Comparison of ENCODE assay signal across 13 mouse cellular contexts in the genomic region with DNA sequence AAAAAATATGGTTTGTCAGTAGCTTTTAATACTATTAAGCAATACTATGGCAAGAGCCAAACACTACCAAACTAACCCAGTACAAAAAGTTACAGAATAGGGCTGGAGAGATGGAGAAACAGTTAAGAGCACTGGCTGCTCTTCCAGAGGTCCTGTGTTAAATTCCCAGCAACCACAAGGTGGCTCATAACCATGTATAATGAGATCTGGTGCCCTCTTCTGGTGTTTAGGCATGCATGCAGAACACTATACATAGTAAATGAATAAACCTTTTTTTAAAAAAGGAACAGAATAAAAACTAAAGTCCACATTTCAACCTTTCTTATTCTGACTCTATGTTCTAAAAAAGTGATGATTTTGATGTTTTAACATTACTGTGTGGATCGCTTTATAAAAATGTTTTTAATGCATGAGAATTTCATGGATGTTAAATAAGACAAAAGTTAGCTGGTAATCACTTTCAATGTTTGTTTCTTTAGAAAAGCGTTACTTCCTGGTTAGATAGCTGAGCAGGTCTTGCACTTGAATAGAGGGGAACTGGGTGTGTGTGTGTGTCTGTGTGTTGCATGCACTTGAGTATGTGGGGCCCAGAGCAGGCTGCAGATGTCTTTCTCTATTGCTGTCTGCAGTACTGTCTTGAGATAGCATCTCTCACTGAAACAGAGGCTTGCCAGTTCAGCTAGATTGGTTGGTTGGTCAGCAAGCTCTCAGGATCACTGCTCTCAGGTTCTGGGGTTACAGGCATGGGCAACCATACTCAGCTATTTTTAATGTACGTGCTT. TPM values are rescaled to one million over a fixed set of nuclear protein-coding genes. Genes with fewer than 3 reads are reported as not detected.
A peak's percentile ranks its signal among the peaks of the same experiment; 100 is the strongest.
DNase-seq lines count a peak whose midpoint lies in the region; ATAC-seq and TF ChIP-seq lines count a peak whose summit lies in the region.
"Had no signal": no experiment of that assay in that cellular context is flagged by ENCODE, and none has a peak within 500 bp of the region (broad histone marks: within the 10 kb centered on the region; RNA-seq: fewer than 3 reads in every experiment).

No protein-coding gene starts in this region.

- no peak overlapping the region for H3K4me3 ChIP-seq in hindbrain, postnatal 0 days (ENCODE audit: low read length)
- no peak overlapping the region for H3K4me3 ChIP-seq in hindbrain, embryonic 12.5 days
- no peak overlapping the region for H3K4me3 ChIP-seq in midbrain, postnatal 0 days (ENCODE audit: low read depth, low read length)
- no peak overlapping the region for H3K4me3 ChIP-seq in midbrain, embryonic 16.5 days (ENCODE audit: low read depth, low read length)
- no peak overlapping the region for H3K4me3 ChIP-seq in forebrain, embryonic 16.5 days (replicated peaks; ENCODE audit: low read length)
- H3K4me3 ChIP-seq: embryonic facial prominence, embryonic 13.5 days; hindbrain, embryonic 15.5 days had no signal

- H3K9ac ChIP-seq in hindbrain, postnatal 0 days (replicated peaks; ENCODE audit: low read length), result no peak overlapping the region
- H3K9ac ChIP-seq in hindbrain, embryonic 12.5 days, result no peak overlapping the region
- H3K9ac ChIP-seq in midbrain, postnatal 0 days (replicated peaks; ENCODE audit: low read length, poor library complexity, severe bottlenecking), result no peak overlapping the region
- H3K9ac ChIP-seq in midbrain, embryonic 16.5 days (ENCODE audit: low read depth, low read length), result no peak overlapping the region
- H3K9ac ChIP-seq in forebrain, embryonic 16.5 days (replicated peaks; ENCODE audit: low read depth, low read length), result no peak overlapping the region
- H3K9ac ChIP-seq: embryonic facial prominence, embryonic 13.5 days; hindbrain, embryonic 15.5 days had no signal

- no peak for DNase-seq in hindbrain, postnatal 0 days (ENCODE audit: low spot score)
- DNase-seq in midbrain, postnatal 0 days (ENCODE audit: low spot score), result no peak
- DNase-seq in cerebellum, adult 8-10 months, result no peak
- DNase-seq: cerebellum, adult 18-20 months; heart, postnatal 10 days; spleen, adult 18-20 months; thymus, postnatal 36 days had no signal

- H3K36me3 ChIP-seq in hindbrain, postnatal 0 days (ENCODE audit: insufficient read depth, low read length), result no peaks in the 10 kb centered on the region
- no peaks in the 10 kb centered on the region for H3K36me3 ChIP-seq in hindbrain, embryonic 12.5 days
- no peaks in the 10 kb centered on the region for H3K36me3 ChIP-seq in midbrain, postnatal 0 days (ENCODE audit: insufficient read depth, low read length)
- no peaks in the 10 kb centered on the region for H3K36me3 ChIP-seq in midbrain, embryonic 16.5 days (ENCODE audit: control insufficient read depth, insufficient read depth, low read length)
- H3K36me3 ChIP-seq in forebrain, embryonic 16.5 days (ENCODE audit: control insufficient read depth, insufficient read depth), result no peaks in the 10 kb centered on the region

- no peak overlapping the region for H3K4me2 ChIP-seq in hindbrain, postnatal 0 days (ENCODE audit: low read depth, low read length)
- no peak overlapping the region for H3K4me2 ChIP-seq in hindbrain, embryonic 12.5 days (replicated peaks)
- H3K4me2 ChIP-seq in midbrain, postnatal 0 days (ENCODE audit: low read depth, low read length, poor library complexity, severe bottlenecking), result no peak overlapping the region
- no peak overlapping the region for H3K4me2 ChIP-seq in midbrain, embryonic 16.5 days (ENCODE audit: low read length)
- H3K4me2 ChIP-seq in forebrain, embryonic 16.5 days (ENCODE audit: low read length), result no peak overlapping the region
- H3K4me2 ChIP-seq: embryonic facial prominence, embryonic 13.5 days; hindbrain, embryonic 15.5 days had no signal

- 93% methylated on average over 3 of the region's 3 CpGs for WGBS in hindbrain, postnatal 0 days
- 96% methylated on average over 3 of the region's 3 CpGs for WGBS in hindbrain, embryonic 12.5 days
- 93% methylated on average over 3 of the region's 3 CpGs for WGBS in midbrain, postnatal 0 days
- WGBS in midbrain, embryonic 16.5 days, result 98% methylated on average over 3 of the region's 3 CpGs
- WGBS in forebrain, embryonic 16.5 days, result 95% methylated on average over 3 of the region's 3 CpGs

- no peak for ATAC-seq in hindbrain, postnatal 0 days
- no peak for ATAC-seq in hindbrain, embryonic 12.5 days (ENCODE audit: low FRiP score)
- no peak for ATAC-seq in midbrain, postnatal 0 days (ENCODE audit: low FRiP score)
- ATAC-seq in midbrain, embryonic 16.5 days, result no peak
- ATAC-seq in granulocyte monocyte progenitor cell, adult 5-6 weeks (replicated peaks; ENCODE audit: poor library complexity, severe bottlenecking), result peak; percentile 25; the same call in 1 of the 2 replicates
- no peak for ATAC-seq in forebrain, embryonic 16.5 days

- peak; percentile 34 for TF ChIP-seq CTCF in hindbrain, postnatal 0 days (IDR thresholded peaks at IDR 0.05; ENCODE audit: low read depth)
- peak; percentile 52 for TF ChIP-seq CTCF in midbrain, postnatal 0 days (IDR thresholded peaks at IDR 0.05)

- no peak overlapping the region for H3K27ac ChIP-seq in hindbrain, postnatal 0 days
- H3K27ac ChIP-seq in hindbrain, embryonic 12.5 days, result no peak overlapping the region
- H3K27ac ChIP-seq in midbrain, postnatal 0 days (ENCODE audit: low read depth, low read length), result no peak overlapping the region
- no peak overlapping the region for H3K27ac ChIP-seq in midbrain, embryonic 16.5 days (ENCODE audit: low read length)
- H3K27ac ChIP-seq in forebrain, embryonic 16.5 days (ENCODE audit: low read length), result no peak overlapping the region
- H3K27ac ChIP-seq: embryonic facial prominence, embryonic 13.5 days; hindbrain, embryonic 15.5 days had no signal

- H3K27me3 ChIP-seq in hindbrain, postnatal 0 days (ENCODE audit: insufficient read depth, low read length), result no peaks in the 10 kb centered on the region
- H3K27me3 ChIP-seq in hindbrain, embryonic 12.5 days, result no peaks in the 10 kb centered on the region
- no peaks in the 10 kb centered on the region for H3K27me3 ChIP-seq in midbrain, postnatal 0 days (ENCODE audit: insufficient read depth, low read length)
- no peaks in the 10 kb centered on the region for H3K27me3 ChIP-seq in midbrain, embryonic 16.5 days (ENCODE audit: control insufficient read depth, insufficient read depth, low read depth, low read length)
- H3K27me3 ChIP-seq in forebrain, embryonic 16.5 days (replicated peaks; ENCODE audit: control insufficient read depth, insufficient read depth, low read length), result no peaks in the 10 kb centered on the region
- H3K27me3 ChIP-seq: embryonic facial prominence, embryonic 13.5 days; hindbrain, embryonic 15.5 days had no signal

- H3K4me1 ChIP-seq in hindbrain, postnatal 0 days (ENCODE audit: insufficient read depth, low read length), result no peaks in the 10 kb centered on the region
- no peaks in the 10 kb centered on the region for H3K4me1 ChIP-seq in hindbrain, embryonic 12.5 days
- no peaks in the 10 kb centered on the region for H3K4me1 ChIP-seq in midbrain, postnatal 0 days (ENCODE audit: insufficient read depth, low read length)
- H3K4me1 ChIP-seq in midbrain, embryonic 16.5 days (ENCODE audit: control insufficient read depth, insufficient read depth, low read length), result 0 out of 2 replicates have a peak, but pooled peaks cover 2% of the 10 kb centered on the region
- H3K4me1 ChIP-seq in forebrain, embryonic 16.5 days (replicated peaks; ENCODE audit: control insufficient read depth, insufficient read depth, low read length), result peaks cover 8% of the 10 kb centered on the region
- H3K4me1 ChIP-seq: embryonic facial prominence, embryonic 13.5 days had no signal

- H3K9me3 ChIP-seq in hindbrain, postnatal 0 days (ENCODE audit: low read length), result no peaks in the 10 kb centered on the region
- H3K9me3 ChIP-seq in hindbrain, embryonic 12.5 days (replicated peaks), result no peaks in the 10 kb centered on the region
- H3K9me3 ChIP-seq in midbrain, postnatal 0 days (ENCODE audit: low read length), result no peaks in the 10 kb centered on the region
- no peaks in the 10 kb centered on the region for H3K9me3 ChIP-seq in midbrain, embryonic 16.5 days (replicated peaks; ENCODE audit: control insufficient read depth, low read length, poor library complexity, severe bottlenecking)
- H3K9me3 ChIP-seq in forebrain, embryonic 16.5 days (ENCODE audit: control insufficient read depth, low read length), result no peaks in the 10 kb centered on the region
- H3K9me3 ChIP-seq: embryonic facial prominence, embryonic 13.5 days; hindbrain, embryonic 15.5 days had no signal

RNA-seq across cellular contexts. Expression of a gene that starts 10.5 kb away (rescaled TPM):
- total RNA-seq in hindbrain, postnatal 0 days (2014; rRNA removed), result 51.0 and 56.3 TPM in 2 replicates
- polyA plus RNA-seq in hindbrain, postnatal 0 days (2015; fragmentation: Nextera tagmentation; extraction: Ambion mirVana), result 72.1 and 74.1 TPM in 2 replicates
- polyA plus RNA-seq in hindbrain, embryonic 12.5 days (2016; fragmentation: Nextera tagmentation; extraction: Ambion mirVana), result 34.5 and 38.4 TPM in 2 replicates
- total RNA-seq in midbrain, postnatal 0 days (2014; rRNA removed), result 64.6 and 81.2 TPM in 2 replicates
- 87.2 and 88.5 TPM in 2 replicates for polyA plus RNA-seq in midbrain, postnatal 0 days (2015; fragmentation: Nextera tagmentation; extraction: Ambion mirVana)
- 82.2 and 83.7 TPM in 2 replicates for polyA plus RNA-seq in midbrain, embryonic 16.5 days (2015; fragmentation: Nextera tagmentation; extraction: Ambion mirVana)
- 22.3 and 26.5 TPM in 2 replicates for total RNA-seq in granulocyte monocyte progenitor cell, adult 5-6 weeks (2014; fragmentation: Nextera tagmentation)
- 23.0 and 25.3 TPM in 2 replicates for total RNA-seq in granulocyte monocyte progenitor cell, adult 5-6 weeks (2017)
- polyA plus RNA-seq in forebrain, embryonic 16.5 days (2015; fragmentation: Nextera tagmentation; extraction: Ambion mirVana), result 64.4 and 64.7 TPM in 2 replicates

RNA-seq across cellular contexts. Expression of a gene that starts 11.5 kb away (rescaled TPM):
- 156 and 184 TPM in 2 replicates for total RNA-seq in hindbrain, postnatal 0 days (2014; rRNA removed)
- polyA plus RNA-seq in hindbrain, postnatal 0 days (2015; fragmentation: Nextera tagmentation; extraction: Ambion mirVana), result 254 and 263 TPM in 2 replicates
- polyA plus RNA-seq in hindbrain, embryonic 12.5 days (2016; fragmentation: Nextera tagmentation; extraction: Ambion mirVana), result 314 and 322 TPM in 2 replicates
- 213 and 269 TPM in 2 replicates for total RNA-seq in midbrain, postnatal 0 days (2014; rRNA removed)
- 276 and 301 TPM in 2 replicates for polyA plus RNA-seq in midbrain, postnatal 0 days (2015; fragmentation: Nextera tagmentation; extraction: Ambion mirVana)
- polyA plus RNA-seq in midbrain, embryonic 16.5 days (2015; fragmentation: Nextera tagmentation; extraction: Ambion mirVana), result 402 and 433 TPM in 2 replicates
- total RNA-seq in granulocyte monocyte progenitor cell, adult 5-6 weeks (2014; fragmentation: Nextera tagmentation), result 133 and 156 TPM in 2 replicates
- total RNA-seq in granulocyte monocyte progenitor cell, adult 5-6 weeks (2017), result 139 and 142 TPM in 2 replicates
- 542 and 586 TPM in 2 replicates for polyA plus RNA-seq in forebrain, embryonic 16.5 days (2015; fragmentation: Nextera tagmentation; extraction: Ambion mirVana)
